Mouse (Mus musculus) mouse embryonic stem cell (cell line): Measurements from ENCODE around the gene Ip6k3.

Experiments used
- in situ Hi-C, 2 experiments: fragments of 300-500 bp; cut with MboI; formaldehyde crosslinking; loops; 1 replicate in 1 of 2; 3 replicates in 1 of 2; pipeline ENCODE4 v1.14.3; 2019 to 2020; ENCODE audit warnings: low sequenced_read_pairs in 2 of 2, low pct_unique_long_range_greater_than_20kb in 1 of 2, mixed read lengths in 1 of 2; ENCODE audit not compliant: unreplicated experiment in 1 of 2

Ip6k3 gene

GRCm38 (mm10) chr17:27134187-27134586 lies 33.4 kb downstream of the Ip6k3 start:
- in situ Hi-C loops: no loop called here

- in situ Hi-C loops: no loop called here
These were observed 33.9 kb downstream of the Ip6k3 start, which contains the start of gene Uqcc2 for GRCm38 (mm10) chr17:27133551-27134141. Gene Uqcc2 (minus strand): TSS chr17:27133916.

GRCm38 (mm10) chr17:27132238-27132637 lies 35.4 kb downstream of the Ip6k3 start:
- in situ Hi-C loops: no loop called here

- in situ Hi-C loops: no loop called here
These were observed 36.3 kb downstream of the Ip6k3 start for GRCm38 (mm10) chr17:27131240-27131665.

GRCm38 (mm10) chr17:27130246-27130645 lies 37.3 kb downstream of the Ip6k3 start:
- in situ Hi-C loops: no loop called here

GRCm38 (mm10) chr17:27129819-27130218 lies 37.8 kb downstream of the Ip6k3 start:
- in situ Hi-C loops: no loop called here

GRCm38 (mm10) chr17:27129291-27129690 lies 38.3 kb downstream of the Ip6k3 start:
- in situ Hi-C loops: no loop called here

- in situ Hi-C loops: no loop called here
These were observed 39.4 kb downstream of the Ip6k3 start for GRCm38 (mm10) chr17:27128189-27128588.

GRCm38 (mm10) chr17:27126974-27127373 lies 40.6 kb downstream of the Ip6k3 start:
- in situ Hi-C loops: no loop called here

GRCm38 (mm10) chr17:27125669-27126202 lies 41.9 kb downstream of the Ip6k3 start:
- in situ Hi-C loops: no loop called here

GRCm38 (mm10) chr17:27125185-27125584 lies 42.4 kb downstream of the Ip6k3 start:
- in situ Hi-C loops: no loop called here

GRCm38 (mm10) chr17:27123813-27124375 lies 43.7 kb downstream of the Ip6k3 start:
- in situ Hi-C loops: no loop called here

GRCm38 (mm10) chr17:27123103-27123502 lies 44.5 kb downstream of the Ip6k3 start:
- in situ Hi-C loops: no loop called here

- in situ Hi-C loops: no loop called here
These were observed 44.9 kb downstream of the Ip6k3 start for GRCm38 (mm10) chr17:27122701-27123100.

GRCm38 (mm10) chr17:27121781-27122180 lies 45.8 kb downstream of the Ip6k3 start:
- in situ Hi-C loops: no loop called here

GRCm38 (mm10) chr17:27121266-27121665 lies 46.3 kb downstream of the Ip6k3 start:
- in situ Hi-C loops: no loop called here

GRCm38 (mm10) chr17:27120561-27121024 lies 47.0 kb downstream of the Ip6k3 start:
- in situ Hi-C loops: no loop called here

- in situ Hi-C loops: no loop called here
These were observed 47.6 kb downstream of the Ip6k3 start for GRCm38 (mm10) chr17:27119954-27120353.

- in situ Hi-C loops: no loop called here
These were observed 48.1 kb downstream of the Ip6k3 start for GRCm38 (mm10) chr17:27119540-27119895.
